Mouse (Mus musculus): Measurements from ENCODE around the gene Casp8ap2. TPM values are rescaled to one million over a fixed set of nuclear protein-coding genes. Genes with fewer than 3 reads are reported as not detected.
A peak's percentile ranks its signal among the peaks of the same experiment; 100 is the strongest.

Gene Casp8ap2
- total and polyA plus RNA-seq, 2 experiments from 2014 or later, result 32.2 to 35.6 TPM

GRCm38 (mm10) chr4:32656918-32657662, 41.8 kb downstream of the Casp8ap2 start, which contains the start of gene Mdn1:
Gene Mdn1, plus strand, starts transcription at chr4:32657119.
- H3K4me3 ChIP-seq (ENCODE audit: low read length), result peak within 1 kb of the TSS; percentile 80
- H3K27me3 ChIP-seq (ENCODE audit: insufficient read depth, low read length), result no peaks in the 10 kb centered on the region
- peak within 1 kb of the TSS; percentile 69 for H3K9ac ChIP-seq (replicated peaks; ENCODE audit: low read length)
- H3K9me3 ChIP-seq (ENCODE audit: low read length), result no peaks in the 10 kb centered on the region
- no peak for TF ChIP-seq CTCF (IDR thresholded peaks at IDR 0.05; ENCODE audit: low read depth)
- under 1% methylated on average over 68 of the region's 68 CpGs for WGBS
- H3K4me2 ChIP-seq (ENCODE audit: low read depth, low read length), result peak within 1 kb of the TSS; percentile 72
- peak within 1 kb of the TSS; percentile 86 for H3K27ac ChIP-seq
- ATAC-seq (peak; percentile 95), DNase-seq (ENCODE audit: low spot score) (peak; percentile 99)
- H3K36me3 ChIP-seq (ENCODE audit: insufficient read depth, low read length), result no peaks in the 10 kb centered on the region
- no peaks in the 10 kb centered on the region for H3K4me1 ChIP-seq (ENCODE audit: insufficient read depth, low read length)

- H3K36me3 ChIP-seq (ENCODE audit: insufficient read depth, low read length), result peaks cover 32% of the 10 kb centered on the region; the same call in 1 of the 2 replicates
- no peak overlapping the region for H3K27ac ChIP-seq
- no peak overlapping the region for H3K9ac ChIP-seq (replicated peaks; ENCODE audit: low read length)
- H3K9me3 ChIP-seq (ENCODE audit: low read length), result no peaks in the 10 kb centered on the region
- H3K27me3 ChIP-seq (ENCODE audit: insufficient read depth, low read length), result no peaks in the 10 kb centered on the region
- H3K4me3 ChIP-seq (ENCODE audit: low read length), result no peak overlapping the region
- no peak for TF ChIP-seq CTCF (IDR thresholded peaks at IDR 0.05; ENCODE audit: low read depth)
- DNase-seq (ENCODE audit: low spot score) (no peak), ATAC-seq (no peak)
- 87% methylated on average over 4 of the region's 4 CpGs for WGBS
- H3K4me1 ChIP-seq (ENCODE audit: insufficient read depth, low read length), result no peaks in the 10 kb centered on the region
- H3K4me2 ChIP-seq (ENCODE audit: low read depth, low read length), result no peak overlapping the region
These were observed 50.6 kb downstream of the Casp8ap2 start for GRCm38 (mm10) chr4:32665843-32666242.

DNA sequence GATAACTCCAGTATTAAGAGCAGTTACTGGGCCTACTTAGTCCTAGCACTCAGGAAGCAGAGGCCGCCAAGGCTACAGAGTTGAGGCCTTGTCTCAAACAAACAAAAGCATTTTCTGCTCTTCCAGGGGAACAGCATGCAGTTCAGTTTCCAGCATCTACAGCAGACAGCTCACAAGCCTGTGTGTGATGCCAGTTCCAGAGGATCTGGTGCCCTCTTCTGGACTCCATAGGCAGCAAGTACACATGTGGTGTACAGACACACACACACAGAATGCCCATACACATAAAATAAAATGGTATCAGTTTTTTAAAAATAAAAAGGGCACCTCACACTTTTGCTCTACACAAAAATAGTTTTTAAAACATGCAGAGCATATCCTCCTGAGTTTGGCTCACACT, 53.0 kb downstream of the Casp8ap2 start:
- Histone ChIP-seq H3K4me2 (ENCODE audit: low read depth, low read length) (no peak overlapping the region), H3K36me3 (ENCODE audit: insufficient read depth, low read length) (peaks cover 42% of the 10 kb centered on the region; the same call in 1 of the 2 replicates), H3K9ac (replicated peaks; ENCODE audit: low read length) (no peak overlapping the region), H3K9me3 (ENCODE audit: low read length) (no peaks in the 10 kb centered on the region), H3K4me3 (ENCODE audit: low read length) (no peak overlapping the region), H3K27me3 (ENCODE audit: insufficient read depth, low read length) (no peaks in the 10 kb centered on the region), H3K27ac (no peak overlapping the region), H3K4me1 (ENCODE audit: insufficient read depth, low read length) (no peaks in the 10 kb centered on the region)
- peak; percentile 16 for DNase-seq (ENCODE audit: low spot score)
- WGBS, result 76% methylated on average over 1 of the region's 1 CpGs
- ATAC-seq, result no peak
- peak; percentile 56 for TF ChIP-seq CTCF (IDR thresholded peaks at IDR 0.05; ENCODE audit: low read depth)

- DNase-seq (ENCODE audit: low spot score), result no peak
- Histone ChIP-seq H3K9me3 (ENCODE audit: low read length) (no peaks in the 10 kb centered on the region), H3K4me1 (ENCODE audit: insufficient read depth, low read length) (no peaks in the 10 kb centered on the region), H3K9ac (replicated peaks; ENCODE audit: low read length) (no peak overlapping the region), H3K4me3 (ENCODE audit: low read length) (no peak overlapping the region), H3K27me3 (ENCODE audit: insufficient read depth, low read length) (no peaks in the 10 kb centered on the region), H3K27ac (no peak overlapping the region), H3K4me2 (ENCODE audit: low read depth, low read length) (no peak overlapping the region), H3K36me3 (ENCODE audit: insufficient read depth, low read length) (peaks cover 44% of the 10 kb centered on the region; the same call in 1 of the 2 replicates)
- 89% methylated on average over 2 of the region's 2 CpGs for WGBS
- peak; percentile 39; the same call in 1 of the 2 replicates for TF ChIP-seq CTCF (IDR thresholded peaks at IDR 0.05; ENCODE audit: low read depth)
- ATAC-seq, result no peak
These were observed 54.6 kb downstream of the Casp8ap2 start for GRCm38 (mm10) chr4:32669825-32670224.

- ATAC-seq (no peak), DNase-seq (ENCODE audit: low spot score) (no peak)
- Histone ChIP-seq H3K4me3 (ENCODE audit: low read length) (no peak overlapping the region), H3K27me3 (ENCODE audit: insufficient read depth, low read length) (no peaks in the 10 kb centered on the region), H3K4me1 (ENCODE audit: insufficient read depth, low read length) (no peaks in the 10 kb centered on the region), H3K9me3 (ENCODE audit: low read length) (no peaks in the 10 kb centered on the region), H3K27ac (no peak overlapping the region), H3K4me2 (ENCODE audit: low read depth, low read length) (no peak overlapping the region), H3K9ac (replicated peaks; ENCODE audit: low read length) (no peak overlapping the region), H3K36me3 (ENCODE audit: insufficient read depth, low read length) (peaks cover 53% of the 10 kb centered on the region)
- no peak for TF ChIP-seq CTCF (IDR thresholded peaks at IDR 0.05; ENCODE audit: low read depth)
- 92% methylated on average over 2 of the region's 2 CpGs for WGBS
These were observed 58.8 kb downstream of the Casp8ap2 start for GRCm38 (mm10) chr4:32674025-32674424.

GRCm38 (mm10) chr4:32677471-32677870, 62.2 kb downstream of the Casp8ap2 start:
- no peak overlapping the region for H3K4me3 ChIP-seq (ENCODE audit: low read length)
- H3K27ac ChIP-seq, result no peak overlapping the region
- ATAC-seq (no peak), DNase-seq (ENCODE audit: low spot score) (no peak)
- peaks cover 41% of the 10 kb centered on the region for H3K36me3 ChIP-seq (ENCODE audit: insufficient read depth, low read length)
- H3K9ac ChIP-seq (replicated peaks; ENCODE audit: low read length), result no peak overlapping the region
- no peak overlapping the region for H3K4me2 ChIP-seq (ENCODE audit: low read depth, low read length)
- WGBS, result 94% methylated on average over 3 of the region's 3 CpGs
- H3K27me3 ChIP-seq (ENCODE audit: insufficient read depth, low read length), result no peaks in the 10 kb centered on the region
- no peaks in the 10 kb centered on the region for H3K4me1 ChIP-seq (ENCODE audit: insufficient read depth, low read length)
- H3K9me3 ChIP-seq (ENCODE audit: low read length), result no peaks in the 10 kb centered on the region
- no peak for TF ChIP-seq CTCF (IDR thresholded peaks at IDR 0.05; ENCODE audit: low read depth)

DNA sequence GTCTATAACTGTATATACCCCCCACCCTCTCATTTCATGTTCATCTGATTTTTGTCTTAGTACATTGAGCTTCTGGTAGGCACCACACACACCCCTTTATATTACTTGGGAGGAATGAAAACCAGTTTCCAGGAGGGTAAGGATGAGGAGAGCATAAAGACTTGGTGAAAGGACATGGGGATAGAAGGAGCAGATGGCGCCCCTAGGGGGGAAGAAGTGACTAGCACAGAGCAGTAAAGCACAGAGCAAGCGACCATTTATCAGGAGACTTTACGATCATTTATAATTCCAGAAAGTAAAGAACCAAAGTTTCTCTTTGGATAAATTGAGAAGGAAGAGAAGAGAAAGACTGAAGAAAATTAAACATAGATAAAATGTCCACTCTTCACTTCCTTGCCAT, 65.6 kb downstream of the Casp8ap2 start:
- no peaks in the 10 kb centered on the region for H3K4me1 ChIP-seq (ENCODE audit: insufficient read depth, low read length)
- H3K4me2 ChIP-seq (ENCODE audit: low read depth, low read length), result no peak overlapping the region
- H3K9me3 ChIP-seq (ENCODE audit: low read length), result no peaks in the 10 kb centered on the region
- peak; percentile 37 for TF ChIP-seq CTCF (IDR thresholded peaks at IDR 0.05; ENCODE audit: low read depth)
- no peak overlapping the region for H3K9ac ChIP-seq (replicated peaks; ENCODE audit: low read length)
- ATAC-seq (no peak), DNase-seq (ENCODE audit: low spot score) (no peak)
- H3K36me3 ChIP-seq (ENCODE audit: insufficient read depth, low read length), result peaks cover 34% of the 10 kb centered on the region
- no peak overlapping the region for H3K4me3 ChIP-seq (ENCODE audit: low read length)
- 71% methylated on average over 3 of the region's 3 CpGs for WGBS
- H3K27me3 ChIP-seq (ENCODE audit: insufficient read depth, low read length), result no peaks in the 10 kb centered on the region
- H3K27ac ChIP-seq, result no peak overlapping the region
